Mouse (Mus musculus) hindbrain, embryonic 14.5 days (tissue): ENCODE results near the gene Diras2. TPM values are rescaled to one million over a fixed set of nuclear protein-coding genes. Genes with fewer than 3 reads are reported as not detected.
A peak's percentile ranks its signal among the peaks of the same experiment; 100 is the strongest.

ENCODE experiments used
- ATAC-seq: fragments of 200-750 bp; cut with Nextera tagmentation; 2 replicates; pipeline ENCODE4 v1.8.0; 2017; ENCODE audit warnings: moderate number of reproducible peaks, mild to moderate bottlenecking, moderate TSS enrichment, moderate library complexity; ENCODE audit not compliant: low FRiP score
- DNase-seq: peaks from one replicate; pipeline ENCODE4 v3.0.0-alpha.2; 2015; ENCODE audit warnings: low spot score
- H3K27ac ChIP-seq: fragments of 300-500 bp; sonication (generic); 2 replicates; pipeline ENCODE4 v1.5.1; 2014; ENCODE audit warnings: mild to moderate bottlenecking, moderate library complexity
- H3K27me3 ChIP-seq: fragments of 300-500 bp; sonication (generic); 2 replicates; pipeline ENCODE4 v1.6.1; 2014; ENCODE audit warnings: mild to moderate bottlenecking, low read length, mixed read lengths; ENCODE audit not compliant: control insufficient read depth, insufficient read depth
- H3K36me3 ChIP-seq: fragments of 300-500 bp; sonication (generic); replicated peaks from 2 replicates; pipeline ENCODE4 v1.6.1; 2014; ENCODE audit not compliant: control insufficient read depth, insufficient read depth
- H3K4me1 ChIP-seq: fragments of 300-500 bp; sonication (generic); replicated peaks from 2 replicates; pipeline ENCODE4 v1.6.1; 2014; ENCODE audit warnings: antibody characterized with exemption, low read length, mixed read lengths; ENCODE audit not compliant: control insufficient read depth, insufficient read depth
- H3K4me2 ChIP-seq: fragments of 300-500 bp; sonication (generic); replicated peaks from 2 replicates; pipeline ENCODE4 v1.6.1; 2014; ENCODE audit warnings: mild to moderate bottlenecking, moderate library complexity
- H3K4me3 ChIP-seq: fragments of 300-500 bp; sonication (generic); replicated peaks from 2 replicates; pipeline ENCODE4 v1.5.1; 2014; ENCODE audit warnings: mild to moderate bottlenecking, low read length
- H3K9ac ChIP-seq: fragments of 300-500 bp; sonication (generic); 2 replicates; pipeline ENCODE4 v1.6.1; 2014
- H3K9me3 ChIP-seq: fragments of 300-500 bp; sonication (generic); 2 replicates; pipeline ENCODE4 v1.6.1; 2016; ENCODE audit warnings: low read length; ENCODE audit not compliant: control insufficient read depth
- WGBS: fragments of 180-500 bp; shearing (Covaris S2); extraction: QIAGEN DNeasy Blood & Tissue Kit; methylation state at CpG from one replicate; pipeline ENCODE4 v1.1.7; 2014; 5-methylcytosine and 5-hydroxymethylcytosine counted together
- polyA plus RNA-seq: library from polyadenylated mRNA; unstranded; fragments of >200 nt; fragmentation: Nextera tagmentation; extraction: Ambion mirVana; gene quantifications from 2 replicates; pipeline ENCODE4 v1.2.1, GENCODE M21; 2014

Diras2 gene
- polyA plus RNA-seq, 1 experiment from 2014 or later = 4.0 TPM

DNA sequence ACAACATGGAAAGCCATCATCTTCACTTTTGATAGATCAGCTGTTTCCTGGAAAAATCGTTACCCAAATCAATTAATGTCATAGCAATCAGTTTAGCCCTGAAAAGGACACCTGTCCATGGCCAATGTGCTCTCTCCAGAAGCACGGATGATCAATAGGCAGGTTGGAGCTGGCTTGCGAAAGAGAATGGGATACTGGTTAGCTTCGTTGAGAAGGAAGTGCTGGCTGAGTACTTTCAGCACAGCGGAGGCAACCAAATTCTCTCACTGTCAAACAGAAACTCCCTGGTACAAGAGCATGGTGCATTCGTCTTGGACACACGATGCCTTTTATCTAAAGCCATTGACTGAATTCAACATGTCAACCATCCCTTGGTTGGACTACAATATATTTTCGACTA lies 2.8 kb downstream of the Diras2 start:
- Histone ChIP-seq H3K4me2 (peak overlapping the region; percentile 85), H3K4me1 (0 out of 2 replicates have a peak, but pooled peaks cover 4% of the 10 kb centered on the region), H3K9me3 (no peaks in the 10 kb centered on the region), H3K36me3 (no peaks in the 10 kb centered on the region), H3K27ac (no peak overlapping the region), H3K9ac (0 out of 2 replicates have a peak overlapping the region, but pooled peaks have one; percentile 76), H3K4me3 (peak overlapping the region; percentile 51), H3K27me3 (0 out of 2 replicates have a peak, but pooled peaks cover 3% of the 10 kb centered on the region)
- ATAC-seq (no peak), DNase-seq (no peak)
- WGBS = 77% methylated on average over 8 of the region's 8 CpGs

DNA sequence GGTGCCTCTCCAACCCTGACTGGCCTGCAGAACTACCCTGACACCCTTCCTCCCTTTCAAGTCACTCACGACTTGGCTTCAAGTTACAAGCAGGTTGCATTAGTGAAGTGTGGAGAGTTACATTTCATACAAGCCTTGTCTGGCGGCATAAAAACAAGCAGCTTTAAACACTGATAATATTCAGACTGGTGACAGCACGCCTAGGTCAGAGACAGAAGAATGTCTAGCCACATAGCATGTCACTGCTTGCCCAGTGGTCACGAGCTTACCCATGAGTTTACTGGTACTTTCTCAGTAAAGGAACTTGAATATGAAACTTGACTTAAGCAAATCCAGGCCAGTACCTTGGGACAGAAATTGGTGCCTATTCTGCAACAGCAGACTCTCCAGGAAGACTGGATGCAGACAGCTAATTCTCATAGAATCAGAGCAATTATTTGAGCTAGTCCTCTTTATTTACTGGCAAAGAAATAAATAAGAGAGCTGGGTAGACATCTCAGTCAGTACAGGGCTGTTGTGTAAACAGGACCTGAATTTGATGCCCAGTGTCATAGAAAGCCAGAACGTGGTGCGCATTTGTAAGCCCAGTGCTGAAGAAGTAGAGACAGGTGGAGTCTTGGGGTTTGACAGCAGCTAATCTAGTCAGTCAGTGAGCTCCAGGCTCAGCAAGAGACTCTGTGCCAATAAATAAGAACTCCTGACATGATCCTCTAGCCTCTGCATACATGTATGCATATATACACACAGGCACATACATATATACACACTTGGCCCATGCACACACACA lies 4.6 kb downstream of the Diras2 start:
- WGBS = 81% methylated on average over 6 of the region's 6 CpGs
- DNase-seq (no peak), ATAC-seq (no peak)
- H3K9me3 ChIP-seq = no peaks in the 10 kb centered on the region
- 0 out of 2 replicates have a peak, but pooled peaks cover 3% of the 10 kb centered on the region for H3K27me3 ChIP-seq
- no peak overlapping the region for H3K4me2 ChIP-seq
- no peaks in the 10 kb centered on the region for H3K36me3 ChIP-seq
- 0 out of 2 replicates have a peak, but pooled peaks cover 4% of the 10 kb centered on the region for H3K4me1 ChIP-seq
- no peak overlapping the region for H3K27ac ChIP-seq
- H3K9ac ChIP-seq = no peak overlapping the region
- no peak overlapping the region for H3K4me3 ChIP-seq

- Histone ChIP-seq H3K36me3 (no peaks in the 10 kb centered on the region), H3K9ac (no peak overlapping the region), H3K27me3 (no peaks in the 10 kb centered on the region), H3K4me1 (no peaks in the 10 kb centered on the region), H3K9me3 (no peaks in the 10 kb centered on the region), H3K27ac (no peak overlapping the region), H3K4me3 (no peak overlapping the region), H3K4me2 (no peak overlapping the region)
- 78% methylated on average over 11 of the region's 11 CpGs for WGBS
- DNase-seq (no peak), ATAC-seq (no peak)
Measured at GRCm38 (mm10) chr13:52524313-52524712, 6.8 kb downstream of the Diras2 start.

- no peaks in the 10 kb centered on the region for H3K27me3 ChIP-seq
Measured at GRCm38 (mm10) chr13:52521176-52521575, 9.9 kb downstream of the Diras2 start.

DNA sequence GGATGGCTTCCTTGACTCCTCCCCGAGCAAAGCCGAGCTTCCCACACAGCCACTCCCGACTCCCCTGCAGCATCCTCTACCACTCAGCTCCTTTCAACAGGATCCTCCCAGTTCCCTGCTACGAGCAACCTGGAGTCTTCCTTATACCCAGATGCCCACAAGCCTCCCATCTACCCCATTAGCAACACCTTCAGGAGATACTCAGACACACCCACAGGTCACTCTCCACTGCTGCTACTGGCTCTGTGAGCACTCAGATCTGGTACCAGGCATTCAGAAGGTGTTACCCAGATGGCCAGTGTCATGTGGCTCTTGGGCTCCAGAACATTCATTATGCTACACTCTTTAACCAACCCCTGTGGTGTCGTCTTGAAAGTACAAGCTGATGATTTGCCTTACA lies 11.7 kb downstream of the Diras2 start:
- no peaks in the 10 kb centered on the region for H3K36me3 ChIP-seq
- H3K4me2 ChIP-seq = no peak overlapping the region
- WGBS = 89% methylated on average over 5 of the region's 5 CpGs
- no peaks in the 10 kb centered on the region for H3K9me3 ChIP-seq
- ATAC-seq = no peak
- no peaks in the 10 kb centered on the region for H3K4me1 ChIP-seq
- no peak for DNase-seq
- no peak overlapping the region for H3K4me3 ChIP-seq
- no peak overlapping the region for H3K9ac ChIP-seq
- H3K27ac ChIP-seq = no peak overlapping the region
- H3K27me3 ChIP-seq = no peaks in the 10 kb centered on the region

More at GRCm38 (mm10) chr13:52521176-52521575, 9.9 kb downstream of the Diras2 start:
- Histone ChIP-seq H3K27ac (no peak overlapping the region), H3K4me1 (no peaks in the 10 kb centered on the region), H3K36me3 (no peaks in the 10 kb centered on the region), H3K4me3 (no peak overlapping the region), H3K4me2 (no peak overlapping the region), H3K9me3 (no peaks in the 10 kb centered on the region), H3K9ac (no peak overlapping the region)
- ATAC-seq (no peak), DNase-seq (no peak)
- 41% methylated on average over 6 of the region's 6 CpGs for WGBS

DNA sequence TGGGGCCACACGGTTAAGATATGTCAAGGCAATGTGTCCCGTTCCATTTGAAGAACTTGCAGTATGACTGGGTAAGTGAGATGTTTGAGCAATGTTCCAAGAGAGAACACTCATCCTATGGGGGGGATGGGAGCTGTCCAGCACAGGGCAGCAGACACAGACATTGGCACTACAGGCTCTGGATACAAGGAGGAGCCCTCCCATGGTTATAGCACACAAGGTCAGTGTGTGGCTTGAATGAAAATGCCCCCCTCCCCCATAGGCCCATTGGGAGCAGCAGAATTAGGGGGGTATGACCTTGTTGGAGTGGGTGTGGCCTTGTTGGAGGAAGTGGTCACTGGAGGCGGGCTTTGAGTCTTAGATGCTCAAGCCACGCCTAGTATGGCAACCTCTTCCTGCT lies 12.7 kb downstream of the Diras2 start:
- no peak overlapping the region for H3K4me3 ChIP-seq
- no peak for DNase-seq
- no peak overlapping the region for H3K27ac ChIP-seq
- H3K9ac ChIP-seq = no peak overlapping the region
- no peaks in the 10 kb centered on the region for H3K4me1 ChIP-seq
- 96% methylated on average over 4 of the region's 4 CpGs for WGBS
- H3K27me3 ChIP-seq = no peaks in the 10 kb centered on the region
- H3K4me2 ChIP-seq = no peak overlapping the region
- ATAC-seq = no peak
- H3K36me3 ChIP-seq = no peaks in the 10 kb centered on the region
- H3K9me3 ChIP-seq = no peaks in the 10 kb centered on the region

DNA sequence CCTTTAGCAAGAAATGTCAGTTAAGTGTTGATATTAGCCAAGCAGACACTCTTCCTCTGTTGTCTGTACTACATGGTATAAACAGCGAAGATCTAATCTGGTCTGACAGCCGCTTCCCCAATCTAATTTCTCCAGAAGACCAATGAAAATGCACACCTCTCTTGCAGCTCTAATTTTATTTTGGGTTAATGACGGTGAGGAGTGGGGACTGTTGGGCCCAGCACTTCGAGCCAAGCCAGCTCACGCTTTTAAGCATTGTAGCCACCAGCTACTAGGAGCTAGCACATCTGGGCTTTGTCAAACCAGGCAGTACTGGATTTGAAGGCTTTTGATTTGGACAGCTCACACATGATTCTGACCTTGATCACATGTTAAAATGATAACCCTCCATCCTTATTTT lies 14.1 kb downstream of the Diras2 start:
- Histone ChIP-seq H3K9me3 (no peaks in the 10 kb centered on the region), H3K9ac (no peak overlapping the region), H3K4me2 (no peak overlapping the region), H3K4me3 (no peak overlapping the region), H3K27ac (no peak overlapping the region), H3K36me3 (no peaks in the 10 kb centered on the region), H3K27me3 (no peaks in the 10 kb centered on the region), H3K4me1 (no peaks in the 10 kb centered on the region)
- ATAC-seq (no peak), DNase-seq (no peak)
- WGBS = 77% methylated on average over 5 of the region's 5 CpGs

DNA sequence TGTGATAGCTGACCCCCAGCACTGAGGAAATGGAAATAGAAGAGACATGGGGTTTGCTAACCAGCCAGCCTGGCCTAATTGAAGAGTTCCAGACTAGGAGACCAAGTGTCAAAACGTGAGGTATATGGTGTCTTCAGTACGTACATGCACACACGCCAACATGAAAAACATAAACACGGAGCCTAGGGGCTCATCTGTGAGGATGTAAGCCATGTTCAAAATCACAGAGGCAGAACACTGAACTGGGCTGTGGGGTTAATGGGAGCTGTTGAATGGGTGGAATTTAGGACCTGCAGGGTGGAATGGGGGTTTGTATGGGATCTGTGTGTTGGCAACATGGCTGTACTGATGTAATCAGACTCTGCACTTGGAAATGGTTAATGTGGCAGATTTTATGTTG lies 14.5 kb downstream of the Diras2 start:
- Histone ChIP-seq H3K27ac (no peak overlapping the region), H3K4me1 (no peaks in the 10 kb centered on the region), H3K27me3 (no peaks in the 10 kb centered on the region), H3K9ac (no peak overlapping the region), H3K36me3 (no peaks in the 10 kb centered on the region), H3K9me3 (no peaks in the 10 kb centered on the region), H3K4me2 (no peak overlapping the region), H3K4me3 (no peak overlapping the region)
- ATAC-seq (no peak), DNase-seq (no peak)
- 96% methylated on average over 4 of the region's 4 CpGs for WGBS

DNA sequence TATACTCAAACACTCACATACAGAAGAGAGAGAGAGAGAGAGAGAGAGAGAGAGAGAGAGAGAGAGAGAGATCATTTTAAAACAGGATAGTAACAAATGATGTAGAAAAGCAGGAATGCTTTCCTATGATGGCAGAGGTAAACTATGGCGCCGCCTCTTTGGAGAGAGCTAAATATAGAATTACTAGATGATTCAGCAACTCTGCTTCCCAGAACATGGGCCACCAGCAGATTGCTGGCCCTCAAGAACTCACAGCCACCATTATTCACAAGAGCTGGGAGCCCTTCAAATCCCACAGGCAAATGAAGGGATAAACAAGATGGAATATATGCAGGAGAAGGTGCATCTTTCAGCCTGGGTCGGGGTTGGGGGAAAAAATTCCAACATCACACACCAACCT lies 15.0 kb downstream of the Diras2 start:
- H3K27ac ChIP-seq = no peak overlapping the region
- 88% methylated on average over 3 of the region's 3 CpGs for WGBS
- no peak overlapping the region for H3K9ac ChIP-seq
- H3K9me3 ChIP-seq = no peaks in the 10 kb centered on the region
- DNase-seq (no peak), ATAC-seq (no peak)
- H3K4me3 ChIP-seq = no peak overlapping the region
- no peaks in the 10 kb centered on the region for H3K4me1 ChIP-seq
- no peak overlapping the region for H3K4me2 ChIP-seq
- no peaks in the 10 kb centered on the region for H3K27me3 ChIP-seq
- no peaks in the 10 kb centered on the region for H3K36me3 ChIP-seq
